Mouse (Mus musculus) stomach, postnatal 0 days (tissue): ENCODE data around the gene Pptc7.

ENCODE experiments used
- CTCF ChIP-seq: IDR thresholded peaks from 2 replicates; pipeline ENCODE4 v1.5.1; 2016; ENCODE audit warnings: antibody characterized with exemption, low read depth, mild to moderate bottlenecking, moderate library complexity
- EP300 ChIP-seq: optimal IDR thresholded peaks from 2 replicates; pipeline ENCODE3; 2016; ENCODE audit warnings: antibody characterized with exemption

- TF ChIP-seq CTCF = no peak
- no peak for TF ChIP-seq EP300
Observed at GRCm38 (mm10) chr5:122285767-122286150, 1.6 kb downstream of the Pptc7 start.
